Mouse (Mus musculus): ENCODE measurements around the gene Aff3.

DNA sequence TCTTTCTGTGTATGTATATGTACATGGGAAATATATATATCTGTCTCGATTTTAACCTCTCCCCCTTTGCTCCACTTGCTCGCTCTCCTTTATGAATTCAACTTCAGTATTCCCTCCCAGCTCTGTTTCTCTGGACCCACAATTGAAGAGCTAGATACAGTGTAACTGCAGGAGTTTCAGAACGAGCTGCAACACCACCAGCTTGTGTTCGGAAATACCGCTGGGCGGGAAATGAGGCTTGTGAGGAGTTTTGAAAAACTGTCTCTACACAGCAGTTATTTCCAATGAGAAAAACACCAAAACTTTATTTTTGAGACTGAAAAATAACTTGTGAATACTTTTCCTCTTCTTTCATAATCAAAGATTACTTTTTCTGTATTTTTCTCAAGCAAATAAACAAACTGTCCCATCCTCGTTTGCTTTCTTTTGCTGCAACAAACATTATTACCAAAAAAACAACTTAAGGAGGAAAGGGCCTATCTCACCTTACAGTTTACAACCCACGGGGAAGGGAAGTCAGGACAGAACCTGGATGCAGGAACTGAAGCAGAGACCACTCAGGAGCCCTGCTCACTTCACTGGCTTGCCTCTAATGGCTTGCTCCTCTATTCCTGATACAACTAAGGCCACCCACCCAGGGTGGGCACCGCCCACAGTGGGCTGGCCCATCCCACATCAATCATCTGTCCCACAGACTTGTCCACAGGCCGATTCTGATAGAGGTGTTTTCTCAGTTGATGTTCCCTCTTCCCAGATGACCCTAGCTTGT is 533.9 kb downstream of the Aff3 start:
- no peak for TF ChIP-seq POLR2A (IDR thresholded peaks at IDR 0.05; ENCODE audit: insufficient read depth, low read depth, low read length)
- TF ChIP-seq CTCF (IDR thresholded peaks at IDR 0.05; ENCODE audit: insufficient read depth, low read depth, low read length) = no peak
